ENCODE assay signal across 16 mouse cellular contexts in genomic region chr15:81096329-81097055, GRCm38 (mm10).
DNase-seq lines count a peak whose midpoint lies in the region; ATAC-seq and TF ChIP-seq lines count a peak whose summit lies in the region.
"Had no signal": no experiment of that assay in that cellular context is flagged by ENCODE, and none has a peak within 500 bp of the region (broad histone marks: within the 10 kb centered on the region; RNA-seq: fewer than 3 reads in every experiment).

No protein-coding gene starts in this region.

- no peak for TF ChIP-seq CTCF in left cerebral cortex, adult 2 months (IDR thresholded peaks at IDR 0.05)

- H3K4me1 ChIP-seq in heart, embryonic 16.5 days (ENCODE audit: control insufficient read depth, insufficient read depth, low read length) = peaks cover 9% of the 10 kb centered on the region
- peaks cover 29% of the 10 kb centered on the region for H3K4me1 ChIP-seq in lung, embryonic 15.5 days

- WGBS in heart, embryonic 16.5 days = 49% methylated on average over 7 of the region's 7 CpGs
- WGBS in lung, embryonic 15.5 days = 20% methylated on average over 7 of the region's 7 CpGs

- intact Hi-C loops in left cerebral cortex, adult 2 months (cut with DNase I) = no loop called here

- no peak overlapping the region for H3K9ac ChIP-seq in heart, embryonic 16.5 days (ENCODE audit: low read length)
- H3K9ac ChIP-seq in lung, embryonic 15.5 days = no peak overlapping the region
- H3K9ac ChIP-seq: hindbrain, embryonic 14.5 days; liver, embryonic 13.5 days; midbrain, embryonic 15.5 days had no signal

- no peaks in the 10 kb centered on the region for H3K36me3 ChIP-seq in heart, embryonic 16.5 days (ENCODE audit: control insufficient read depth, insufficient read depth)
- no peaks in the 10 kb centered on the region for H3K36me3 ChIP-seq in lung, embryonic 15.5 days
- H3K36me3 ChIP-seq: liver, embryonic 13.5 days; midbrain, embryonic 15.5 days had no signal

- H3K27me3 ChIP-seq in heart, embryonic 16.5 days (ENCODE audit: control insufficient read depth, insufficient read depth, low read length) = no peaks in the 10 kb centered on the region
- H3K27me3 ChIP-seq in lung, embryonic 15.5 days = no peaks in the 10 kb centered on the region
- H3K27me3 ChIP-seq: liver, embryonic 13.5 days; midbrain, embryonic 15.5 days had no signal

- H3K9me3 ChIP-seq in heart, embryonic 16.5 days (replicated peaks; ENCODE audit: control insufficient read depth, low read length) = no peaks in the 10 kb centered on the region
- no peaks in the 10 kb centered on the region for H3K9me3 ChIP-seq in lung, embryonic 15.5 days
- H3K9me3 ChIP-seq: liver, embryonic 13.5 days; midbrain, embryonic 15.5 days had no signal

- no peak overlapping the region for H3K4me2 ChIP-seq in heart, embryonic 16.5 days (ENCODE audit: low read depth, low read length)
- no peak overlapping the region for H3K4me2 ChIP-seq in lung, embryonic 15.5 days
- H3K4me2 ChIP-seq: hindbrain, embryonic 14.5 days; liver, embryonic 13.5 days; midbrain, embryonic 15.5 days had no signal

- peak; percentile 71; the same call in 1 of the 2 replicates for ATAC-seq in heart, embryonic 16.5 days (replicated peaks; ENCODE audit: extremely low read depth, insufficient read depth, low FRiP score)
- ATAC-seq in lung, embryonic 15.5 days (ENCODE audit: borderline replicate concordance, extremely low read depth, low FRiP score, low TSS enrichment) = no peak
- ATAC-seq: forebrain, embryonic 14.5 days; intestine, embryonic 16.5 days; midbrain, embryonic 15.5 days had no signal

- peak overlapping the region; percentile 58; the same call in 1 of the 2 replicates for H3K27ac ChIP-seq in heart, embryonic 16.5 days (ENCODE audit: low read length)
- H3K27ac ChIP-seq in lung, embryonic 15.5 days = peak overlapping the region; percentile 37
- no peak overlapping the region for H3K27ac ChIP-seq in left cerebral cortex, adult 2 months
- H3K27ac ChIP-seq: hindbrain, embryonic 14.5 days; liver, embryonic 13.5 days; midbrain, embryonic 15.5 days had no signal

- no peak overlapping the region for H3K4me3 ChIP-seq in heart, embryonic 16.5 days (ENCODE audit: low read length)
- no peak overlapping the region for H3K4me3 ChIP-seq in lung, embryonic 15.5 days
- no peak overlapping the region for H3K4me3 ChIP-seq in left cerebral cortex, adult 2 months
- H3K4me3 ChIP-seq: liver, embryonic 13.5 days; midbrain, embryonic 15.5 days had no signal

- no peak for DNase-seq in heart, adult 8-10 months (ENCODE audit: low spot score)
- DNase-seq in lung, postnatal 10 days = no peak
- peak; percentile 22 for DNase-seq in thymus, postnatal 25 days
- no peak for DNase-seq in thymus, postnatal 14 days
- no peak for DNase-seq in left cerebral cortex, adult 2 months (ENCODE audit: extremely low spot score in 1 of 2, low spot score in 2 of 2)
- DNase-seq: adrenal gland, postnatal 14 days; cerebellum, adult 11-12 months; cerebellum, postnatal 36 days; heart, postnatal 14 days; liver, embryonic 13.5 days had no signal
